8 mouse cellular contexts compared by ENCODE assay signal in genomic region chr15:102516728-102517404, GRCm38 (mm10). TPM values are rescaled to one million over a fixed set of nuclear protein-coding genes. Genes with fewer than 3 reads are reported as not detected.
DNase-seq lines count a peak whose midpoint lies in the region; ATAC-seq and TF ChIP-seq lines count a peak whose summit lies in the region.

Gene Map3k12, minus strand, starts transcription at chr15:102517064.

- DNase-seq in heart, adult 9 months (ENCODE audit: low spot score in 2 of 2), result peak; percentile 75 to 77

- H3K9ac ChIP-seq in kidney, embryonic 14.5 days (ENCODE audit: low read depth, low read length), result peak within 1 kb of the TSS; percentile 58
- peak within 1 kb of the TSS; percentile 58 for H3K9ac ChIP-seq in limb, embryonic 15.5 days
- peak within 1 kb of the TSS; percentile 36 for H3K9ac ChIP-seq in stomach, embryonic 14.5 days (replicated peaks; ENCODE audit: low read depth, low read length)

- peak within 1 kb of the TSS; percentile 91 for H3K4me2 ChIP-seq in kidney, embryonic 14.5 days (replicated peaks; ENCODE audit: low read depth, low read length)
- H3K4me2 ChIP-seq in limb, embryonic 15.5 days, result peak within 1 kb of the TSS; percentile 92
- peak within 1 kb of the TSS; percentile 100 for H3K4me2 ChIP-seq in myocyte (ENCODE audit: low read depth)
- peak within 1 kb of the TSS; percentile 69 for H3K4me2 ChIP-seq in stomach, embryonic 14.5 days (replicated peaks; ENCODE audit: low read depth, low read length)

- H3K79me2 ChIP-seq in C2C12 (ENCODE audit: control insufficient read depth, insufficient read depth) (peaks cover 71% of the 10 kb centered on the region), myocyte (ENCODE audit: control insufficient read depth, insufficient read depth) (peaks cover 29% of the 10 kb centered on the region)

- H3K4me3 ChIP-seq in C2C12 (ENCODE audit: insufficient read depth, poor library complexity, severe bottlenecking) (peak within 1 kb of the TSS; percentile 75), myocyte (peak within 1 kb of the TSS; percentile 56)
- H3K4me3 ChIP-seq in bone marrow, adult 2 months (replicated peaks; ENCODE audit: control insufficient read depth, low read depth, low read length), result peak within 1 kb of the TSS; percentile 78
- peak within 1 kb of the TSS; percentile 65 for H3K4me3 ChIP-seq in kidney, embryonic 14.5 days (ENCODE audit: low read length)
- H3K4me3 ChIP-seq in limb, embryonic 15.5 days, result peak within 1 kb of the TSS; percentile 72
- H3K4me3 ChIP-seq in stomach, embryonic 14.5 days (ENCODE audit: low read depth, low read length), result peak within 1 kb of the TSS; percentile 47

- TF ChIP-seq POLR2A in bone marrow, adult 2 months (IDR thresholded peaks at IDR 0.05; ENCODE audit: borderline replicate concordance, control insufficient read depth, low read depth, low read length), result no peak
- peak; percentile 46 for TF ChIP-seq POLR2A in myocyte (IDR thresholded peaks at IDR 0.05; ENCODE audit: insufficient read length, low read depth)

- no peaks in the 10 kb centered on the region for H3K9me3 ChIP-seq in kidney, embryonic 14.5 days (ENCODE audit: control insufficient read depth, low read length)
- H3K9me3 ChIP-seq in limb, embryonic 15.5 days, result no peaks in the 10 kb centered on the region
- no peaks in the 10 kb centered on the region for H3K9me3 ChIP-seq in stomach, embryonic 14.5 days (ENCODE audit: control insufficient read depth, low read depth, low read length)

- no peaks in the 10 kb centered on the region for H3K27me3 ChIP-seq in C2C12 (ENCODE audit: control insufficient read depth, insufficient read depth, insufficient read length)
- H3K27me3 ChIP-seq in kidney, embryonic 14.5 days (ENCODE audit: control insufficient read depth, insufficient read depth, low read length), result no peaks in the 10 kb centered on the region
- no peaks in the 10 kb centered on the region for H3K27me3 ChIP-seq in limb, embryonic 15.5 days
- H3K27me3 ChIP-seq in myocyte (ENCODE audit: control insufficient read depth, insufficient read depth, insufficient read length), result no peaks in the 10 kb centered on the region
- H3K27me3 ChIP-seq in stomach, embryonic 14.5 days (ENCODE audit: control insufficient read depth, insufficient read depth, low read length), result no peaks in the 10 kb centered on the region

- peak; percentile 7 for TF ChIP-seq CTCF in C2C12 (IDR thresholded peaks at IDR 0.05; ENCODE audit: control insufficient read depth, insufficient read depth, insufficient read length)
- no peak for TF ChIP-seq CTCF in bone marrow, adult 2 months (IDR thresholded peaks at IDR 0.05; ENCODE audit: control insufficient read depth, insufficient read depth, low read length)

- under 1% methylated on average over 43 of the region's 43 CpGs for WGBS in bone marrow, adult 2 months
- WGBS in kidney, embryonic 14.5 days, result under 1% methylated on average over 41 of the region's 43 CpGs
- under 1% methylated on average over 43 of the region's 43 CpGs for WGBS in limb, embryonic 15.5 days
- WGBS in stomach, embryonic 14.5 days, result under 1% methylated on average over 43 of the region's 43 CpGs

- H3K4me1 ChIP-seq in bone marrow, adult 2 months (ENCODE audit: control insufficient read depth, insufficient read depth, low read length), result no peaks in the 10 kb centered on the region; the same call in 1 of the 2 replicates
- peaks cover 31% of the 10 kb centered on the region for H3K4me1 ChIP-seq in kidney, embryonic 14.5 days (ENCODE audit: control insufficient read depth, insufficient read depth, low read length)
- peaks cover 44% of the 10 kb centered on the region for H3K4me1 ChIP-seq in limb, embryonic 15.5 days
- H3K4me1 ChIP-seq in stomach, embryonic 14.5 days (ENCODE audit: control insufficient read depth, insufficient read depth, low read length), result peaks cover 20% of the 10 kb centered on the region

- peak within 1 kb of the TSS; percentile 88 for H3ac ChIP-seq in C2C12 (ENCODE audit: control insufficient read depth, insufficient read length, low read depth)
- H3ac ChIP-seq in myocyte (ENCODE audit: control insufficient read depth, insufficient read length), result peak within 1 kb of the TSS; percentile 37

- H3K36me3 ChIP-seq in C2C12 (ENCODE audit: control insufficient read depth, insufficient read depth) (peaks cover 26% of the 10 kb centered on the region), myocyte (ENCODE audit: control insufficient read depth, insufficient read depth) (peaks cover 3% of the 10 kb centered on the region)
- peaks cover 14% of the 10 kb centered on the region; the same call in 1 of the 2 replicates for H3K36me3 ChIP-seq in kidney, embryonic 14.5 days (ENCODE audit: control insufficient read depth, insufficient read depth, low read length)
- peaks cover 19% of the 10 kb centered on the region for H3K36me3 ChIP-seq in limb, embryonic 15.5 days
- peaks cover 13% of the 10 kb centered on the region; the same call in 1 of the 2 replicates for H3K36me3 ChIP-seq in stomach, embryonic 14.5 days (ENCODE audit: control insufficient read depth, insufficient read depth, low read length)

- no peak within 1 kb of the TSS for H3K27ac ChIP-seq in bone marrow, adult 2 months (ENCODE audit: control insufficient read depth, insufficient read depth, low read depth, low read length, poor library complexity)
- H3K27ac ChIP-seq in kidney, embryonic 14.5 days (ENCODE audit: low read depth, low read length), result peak within 1 kb of the TSS; percentile 99
- H3K27ac ChIP-seq in limb, embryonic 15.5 days, result peak within 1 kb of the TSS; percentile 100
- H3K27ac ChIP-seq in stomach, embryonic 14.5 days (ENCODE audit: low read length), result peak within 1 kb of the TSS; percentile 99

- H3K79me3 ChIP-seq in C2C12 (ENCODE audit: low read depth), result peaks cover 36% of the 10 kb centered on the region

- ATAC-seq in erythroblast, adult 5-6 weeks (replicated peaks; ENCODE audit: low FRiP score, poor library complexity, severe bottlenecking), result peak; percentile 15; the same call in 1 of the 2 replicates
- ATAC-seq in kidney, embryonic 14.5 days (ENCODE audit: low FRiP score, low TSS enrichment), result peak; percentile 14
- no peak for ATAC-seq in limb, embryonic 15.5 days (ENCODE audit: insufficient number of reproducible peaks, low FRiP score, low TSS enrichment, low read depth)
- ATAC-seq in stomach, embryonic 14.5 days (ENCODE audit: insufficient number of reproducible peaks, insufficient read depth, low FRiP score, low read depth), result 0 out of 2 replicates have a peak, but pooled peaks have one; percentile 9

TF ChIP-seq in C2C12, 6 proteins besides CTCF, POLR2A, EP300 and RAD21:
- TF ChIP-seq MYOG (IDR thresholded peaks at IDR 0.05; ENCODE audit: control insufficient read depth, extremely low read depth, insufficient read length), result no peak

TF ChIP-seq in myocyte, 11 proteins besides CTCF, POLR2A, EP300 and RAD21:
- TF ChIP-seq POLR2AphosphoS2 (IDR thresholded peaks at IDR 0.05; ENCODE audit: insufficient read length, low read depth) (peak; percentile 60), SRF (IDR thresholded peaks at IDR 0.05; ENCODE audit: control insufficient read depth, insufficient read length, low read depth) (no peak)

RNA-seq across cellular contexts. Expression of gene Map3k12, which starts in this region (rescaled TPM):
- polyA plus RNA-seq in C2C12 (2012; fragmentation: generic; extraction: Trizol) (11.2 TPM), myocyte (2012; fragmentation: generic; extraction: Trizol) (5.9 TPM)
- 2.2 and 3.1 TPM in 2 replicates for polyA plus RNA-seq in bone marrow, adult 2 months (2011; ENCODE audit: insufficient read depth, insufficient read length, low replicate concordance, missing spikeins)
- total RNA-seq in erythroblast, adult 5-6 weeks (2015; ENCODE audit: low replicate concordance), result not detected in 2 replicates
- total RNA-seq in erythroblast, adult 5-6 weeks (2017; ENCODE audit: low replicate concordance), result 0.34 and 1.1 TPM in 2 replicates
- polyA plus RNA-seq in kidney, embryonic 14.5 days (2014; fragmentation: Nextera tagmentation; extraction: Ambion mirVana), result 12.2 and 14.8 TPM in 2 replicates
- polyA plus RNA-seq in limb, embryonic 15.5 days (2015; fragmentation: Nextera tagmentation; extraction: Ambion mirVana), result 16.7 and 17.9 TPM in 2 replicates
- polyA plus RNA-seq in stomach, embryonic 14.5 days (2014; fragmentation: Nextera tagmentation; extraction: Ambion mirVana), result 18.6 and 20.0 TPM in 2 replicates
